Mouse (Mus musculus): ENCODE results near the gene Tbc1d16.

- TF ChIP-seq CTCF (IDR thresholded peaks at IDR 0.05; ENCODE audit: low read depth, low read length) = no peak
- no peak for TF ChIP-seq POLR2A (IDR thresholded peaks at IDR 0.05; ENCODE audit: borderline replicate concordance, low read depth, low read length)
Measured at GRCm38 (mm10) chr11:119139026-119139425, 89.3 kb downstream of the Tbc1d16 start.

All from bone marrow macrophage, adult 2 months (primary cell).